ENCODE assay signal across 10 mouse cellular contexts in the genomic region with DNA sequence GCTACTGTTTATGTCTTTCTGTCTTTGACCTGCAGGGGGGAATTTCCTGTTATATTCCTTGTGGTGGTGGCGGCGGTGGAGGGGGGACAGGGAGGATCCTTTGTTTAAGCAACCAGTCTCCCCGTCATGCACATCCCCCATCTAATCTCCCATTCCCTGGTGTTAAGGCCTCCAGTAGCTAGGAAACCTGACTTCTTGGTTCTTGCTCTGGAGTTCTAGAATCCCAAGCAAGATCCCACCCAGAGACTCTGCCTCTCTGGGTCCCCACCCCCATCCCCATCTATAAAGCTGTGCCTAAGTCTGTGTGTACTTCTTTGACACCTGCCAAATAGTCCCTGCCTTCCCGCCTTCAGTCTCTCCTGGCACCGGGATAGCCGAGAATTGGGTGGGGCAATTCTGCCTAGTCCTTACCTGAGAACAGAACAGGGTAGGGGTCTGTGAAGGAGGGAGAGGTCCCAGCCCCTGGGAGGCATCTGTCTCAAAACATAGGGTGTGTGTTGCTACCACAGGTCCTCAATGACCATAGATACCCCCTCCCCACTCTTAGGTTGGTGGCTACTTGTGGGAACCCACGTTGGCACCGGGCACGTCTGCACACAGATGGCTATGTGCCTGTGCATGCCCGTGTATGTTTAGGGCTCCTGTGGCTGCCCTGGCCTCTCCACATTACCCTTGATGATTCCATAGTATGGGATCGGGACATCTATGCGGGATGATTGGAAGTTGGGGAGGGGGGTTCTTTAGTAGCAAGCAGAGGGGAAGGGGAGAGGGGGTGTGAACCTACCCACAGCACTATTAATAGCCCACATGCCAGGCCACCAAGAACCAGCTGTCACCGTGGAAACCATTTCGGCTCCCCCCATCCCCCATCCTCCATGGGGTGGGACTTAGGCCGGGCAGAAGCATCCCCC. TPM values are rescaled to one million over a fixed set of nuclear protein-coding genes. Genes with fewer than 3 reads are reported as not detected.
DNase-seq lines count a peak whose midpoint lies in the region; ATAC-seq lines count a peak whose summit lies in the region.
"Had no signal": no experiment of that assay in that cellular context is flagged by ENCODE, and none has a peak within 500 bp of the region (broad histone marks: within the 10 kb centered on the region; RNA-seq: fewer than 3 reads in every experiment).

No protein-coding gene starts in this region.

- H3K36me3 ChIP-seq in midbrain, embryonic 13.5 days: peaks cover 5% of the 10 kb centered on the region

- peak; percentile 96 for DNase-seq in heart, adult 11 months
- no peak for DNase-seq in heart, adult 9 months (ENCODE audit: low spot score in 2 of 2)
- peak; percentile 61 for DNase-seq in kidney, postnatal 14 days
- no peak for DNase-seq in frontal cortex, postnatal 25 days (ENCODE audit: low spot score in 2 of 2)
- DNase-seq in thymus, postnatal 36 days: no peak

- 0 out of 2 replicates have a peak overlapping the region, but pooled peaks have one; percentile 17 for H3K27ac ChIP-seq in brown adipose tissue, adult 24 weeks (replicated peaks; ENCODE audit: low read depth, low read length)
- H3K27ac ChIP-seq in midbrain, embryonic 13.5 days: peak overlapping the region; percentile 98

- 13% methylated on average over 15 of the region's 15 CpGs for WGBS in midbrain, embryonic 13.5 days

- H3K27me3 ChIP-seq in midbrain, embryonic 13.5 days: no peaks in the 10 kb centered on the region

- no peak overlapping the region for H3K4me3 ChIP-seq in brown adipose tissue, adult 24 weeks (ENCODE audit: insufficient read depth, low read depth, low read length)
- H3K4me3 ChIP-seq in midbrain, embryonic 13.5 days (replicated peaks): peak overlapping the region; percentile 30

- peak overlapping the region; percentile 85 for H3K4me2 ChIP-seq in midbrain, embryonic 13.5 days (replicated peaks)

- ATAC-seq in granulocyte monocyte progenitor cell, adult 5-6 weeks (replicated peaks; ENCODE audit: poor library complexity, severe bottlenecking): peak; percentile 43
- peak; percentile 47 for ATAC-seq in midbrain, embryonic 13.5 days

- H3K9ac ChIP-seq in midbrain, embryonic 13.5 days (replicated peaks): peak overlapping the region; percentile 60

- H3K9me3 ChIP-seq in midbrain, embryonic 13.5 days: no peaks in the 10 kb centered on the region

- peaks cover 79% of the 10 kb centered on the region for H3K4me1 ChIP-seq in brown adipose tissue, adult 24 weeks (ENCODE audit: control insufficient read depth, insufficient read depth, insufficient read length, low read length)
- H3K4me1 ChIP-seq in midbrain, embryonic 13.5 days (replicated peaks): peaks cover 99% of the 10 kb centered on the region

RNA-seq across cellular contexts. Expression of gene Thra, which starts 8.3 kb away (rescaled TPM):
- polyA plus RNA-seq in brown adipose tissue, adult 24 weeks (2012; ENCODE audit: insufficient read depth, insufficient read length, missing spikeins): 64.4 and 82.3 TPM in 2 replicates
- 39.3 and 39.5 TPM in 2 replicates for total RNA-seq in granulocyte monocyte progenitor cell, adult 5-6 weeks (2014; fragmentation: Nextera tagmentation)
- 23.0 and 24.2 TPM in 2 replicates for total RNA-seq in granulocyte monocyte progenitor cell, adult 5-6 weeks (2017)
- 99.6 and 106 TPM in 2 replicates for polyA plus RNA-seq in midbrain, embryonic 13.5 days (2015; fragmentation: Nextera tagmentation; extraction: Ambion mirVana)

RNA-seq across cellular contexts. Expression of gene Med24, which starts 19.5 kb away (rescaled TPM):
- polyA plus RNA-seq in brown adipose tissue, adult 24 weeks (2012; ENCODE audit: insufficient read depth, insufficient read length, missing spikeins): 18.4 and 24.7 TPM in 2 replicates
- total RNA-seq in granulocyte monocyte progenitor cell, adult 5-6 weeks (2014; fragmentation: Nextera tagmentation): 57.3 and 68.2 TPM in 2 replicates
- total RNA-seq in granulocyte monocyte progenitor cell, adult 5-6 weeks (2017): 37.6 and 42.6 TPM in 2 replicates
- 83.5 and 90.3 TPM in 2 replicates for polyA plus RNA-seq in midbrain, embryonic 13.5 days (2015; fragmentation: Nextera tagmentation; extraction: Ambion mirVana)

RNA-seq across cellular contexts. Expression of gene Nr1d1, which starts 26.4 kb away (rescaled TPM):
- 78.3 and 90.9 TPM in 2 replicates for polyA plus RNA-seq in brown adipose tissue, adult 24 weeks (2012; ENCODE audit: insufficient read depth, insufficient read length, missing spikeins)
- 2.3 and 2.8 TPM in 2 replicates for total RNA-seq in granulocyte monocyte progenitor cell, adult 5-6 weeks (2014; fragmentation: Nextera tagmentation)
- total RNA-seq in granulocyte monocyte progenitor cell, adult 5-6 weeks (2017): 1.2 TPM in 1 of 2 replicates, not detected in the other
- polyA plus RNA-seq in midbrain, embryonic 13.5 days (2015; fragmentation: Nextera tagmentation; extraction: Ambion mirVana): 1.2 and 1.9 TPM in 2 replicates

RNA-seq across cellular contexts. Expression of gene Msl1, which starts 46.6 kb away (rescaled TPM):
- 36.3 and 40.8 TPM in 2 replicates for polyA plus RNA-seq in brown adipose tissue, adult 24 weeks (2012; ENCODE audit: insufficient read depth, insufficient read length, missing spikeins)
- total RNA-seq in granulocyte monocyte progenitor cell, adult 5-6 weeks (2014; fragmentation: Nextera tagmentation): 72.7 and 75.0 TPM in 2 replicates
- total RNA-seq in granulocyte monocyte progenitor cell, adult 5-6 weeks (2017): 59.8 and 70.1 TPM in 2 replicates
- 34.2 and 34.5 TPM in 2 replicates for polyA plus RNA-seq in midbrain, embryonic 13.5 days (2015; fragmentation: Nextera tagmentation; extraction: Ambion mirVana)

RNA-seq across cellular contexts. Expression of gene Csf3, which starts 47.7 kb away (rescaled TPM):
- not detected in 2 replicates for polyA plus RNA-seq in brown adipose tissue, adult 24 weeks (2012; ENCODE audit: insufficient read depth, insufficient read length, missing spikeins)
- not detected in 2 replicates for total RNA-seq in granulocyte monocyte progenitor cell, adult 5-6 weeks (2014; fragmentation: Nextera tagmentation)
- total RNA-seq in granulocyte monocyte progenitor cell, adult 5-6 weeks (2017): not detected in 2 replicates
- polyA plus RNA-seq in midbrain, embryonic 13.5 days (2015; fragmentation: Nextera tagmentation; extraction: Ambion mirVana): not detected in 2 replicates
- total RNA-seq: CH12.LX; neutrophil, adult 5-6 weeks had no signal

Comparison
In these comparisons a context has a peak if more than half of its experiments do, and no peak if none do; other contexts are left out.
1. DNase-seq: peak in heart, adult 11 months (single experiment) and kidney, postnatal 14 days (single experiment); none in heart, adult 9 months (0 of 2), frontal cortex, postnatal 25 days (0 of 2) and thymus, postnatal 36 days (0 of 2).
2. RNA of gene Nr1d1, which starts 26.4 kb away (polyA plus RNA-seq): 78.3 to 90.9 TPM in brown adipose tissue, adult 24 weeks; 1.2 to 1.9 TPM in midbrain, embryonic 13.5 days; every median in the first group is over 10 times any median in the second.